Mouse (Mus musculus) gastrocnemius, adult 8-10 months (tissue): Measurements from ENCODE around the gene Zfp978. TPM values are rescaled to one million over a fixed set of nuclear protein-coding genes. Genes with fewer than 3 reads are reported as not detected.
"Not testable (repeated sequence)": the region's sequence is repeated elsewhere in the genome, so short reads cannot be mapped to it uniquely, and the experiment has no call there.

Experiments
- DNase-seq, 2 experiments: peaks; one replicate each; pipeline ENCODE4 v3.0.0; 2022; ENCODE audit warnings: low spot score in 2 of 2
- total RNA-seq, 4 experiments: library from RNA; stranded (reverse); gene quantifications; 2 replicates each; pipeline ENCODE4 v1.2.4; 2022

The Zfp978 gene
- total RNA-seq = not detected

DNA sequence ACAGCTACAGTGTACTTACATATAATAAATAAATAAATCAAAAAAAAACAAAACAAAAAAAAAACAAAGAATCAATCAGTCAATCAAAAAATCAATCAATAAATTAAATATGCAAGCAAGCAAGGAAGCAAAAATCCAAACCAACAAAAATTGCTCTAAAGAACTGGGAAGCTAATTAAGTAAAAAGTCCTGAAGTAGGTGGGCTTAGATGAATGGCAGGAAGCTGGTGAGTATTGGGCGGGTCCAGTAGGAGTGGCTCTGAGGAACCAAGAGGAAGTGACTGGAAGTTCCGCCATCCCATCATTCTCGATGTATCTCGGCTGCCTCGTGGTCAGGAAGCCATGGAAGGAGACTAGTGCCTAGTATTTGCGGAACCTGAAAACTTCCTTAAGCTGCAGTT is at the start of gene Zfp978:
Gene Zfp978 (plus strand): TSS at position 301 of the 400 bp plus-strand sequence.
- not testable (repeated sequence) for DNase-seq

DNA sequence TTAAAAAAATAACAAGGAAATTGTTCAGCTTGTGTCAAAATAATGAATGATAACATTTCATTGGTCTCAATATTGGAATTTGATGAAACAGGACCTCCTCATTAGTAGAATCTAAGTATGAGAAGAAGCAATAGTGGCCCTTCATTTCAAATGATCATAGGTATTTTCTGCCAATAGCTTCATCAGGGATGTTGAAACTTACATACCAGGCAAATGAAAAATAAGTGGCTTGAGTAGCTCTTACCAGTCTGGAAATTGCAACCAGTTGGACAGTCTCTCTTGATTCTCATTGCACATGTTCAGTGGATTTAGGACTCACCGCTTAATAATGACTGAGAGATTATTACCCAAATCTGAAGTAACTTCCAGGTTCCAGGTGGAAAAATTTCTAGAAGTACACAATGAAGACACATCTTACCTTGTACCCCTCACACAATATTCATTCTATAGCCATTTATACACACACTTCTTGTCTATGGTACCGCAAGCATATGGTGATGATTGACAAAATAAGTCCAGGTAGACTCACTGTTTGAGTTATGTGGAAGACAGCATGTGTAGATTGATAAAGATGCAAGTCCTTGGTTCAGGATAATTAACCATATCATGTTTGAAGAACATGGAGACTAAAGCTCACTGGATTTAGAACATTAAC is 25.9 kb upstream of the Zfp978 start:
- not testable (repeated sequence) for DNase-seq

DNA sequence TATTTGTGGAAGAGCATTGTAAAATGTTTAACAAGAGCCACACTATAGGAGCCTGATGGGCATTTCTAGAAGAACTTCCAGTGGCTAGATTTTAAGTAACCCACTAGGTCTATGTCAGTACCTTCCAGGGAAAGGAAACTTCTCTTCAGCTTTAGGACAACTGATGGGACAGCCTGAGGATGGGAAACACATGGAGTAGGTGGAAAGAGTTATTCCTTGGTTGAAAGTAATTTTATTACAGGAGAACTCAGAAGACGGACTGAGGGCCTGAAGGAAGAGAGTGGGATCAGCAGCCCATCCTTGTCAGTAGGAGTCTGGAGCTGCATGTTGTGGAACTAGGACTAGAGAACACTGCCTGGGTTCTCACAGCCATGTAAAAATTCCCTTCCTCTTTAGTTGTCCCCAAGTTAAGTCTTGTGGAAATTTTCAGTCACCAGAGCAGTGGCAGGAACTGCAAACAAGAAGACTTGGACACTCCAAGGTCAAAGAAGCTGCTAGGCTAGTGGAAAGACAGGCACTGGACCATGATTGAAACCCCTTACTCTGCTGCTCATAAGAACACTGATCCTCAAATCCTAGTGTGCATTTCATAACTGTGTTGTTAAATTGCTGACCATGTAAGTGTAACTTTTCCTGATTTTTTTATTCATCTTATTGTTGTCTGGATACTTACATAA is 25.3 kb upstream of the Zfp978 start:
- not testable (repeated sequence) for DNase-seq

GRCm38 (mm10) chr4:147336368-147337195 is 24.5 kb upstream of the Zfp978 start:
- DNase-seq = peak in 1 of 2 experiments; percentile 36

GRCm38 (mm10) chr4:147337520-147337919 is 23.6 kb upstream of the Zfp978 start:
- not testable (repeated sequence) for DNase-seq

DNA sequence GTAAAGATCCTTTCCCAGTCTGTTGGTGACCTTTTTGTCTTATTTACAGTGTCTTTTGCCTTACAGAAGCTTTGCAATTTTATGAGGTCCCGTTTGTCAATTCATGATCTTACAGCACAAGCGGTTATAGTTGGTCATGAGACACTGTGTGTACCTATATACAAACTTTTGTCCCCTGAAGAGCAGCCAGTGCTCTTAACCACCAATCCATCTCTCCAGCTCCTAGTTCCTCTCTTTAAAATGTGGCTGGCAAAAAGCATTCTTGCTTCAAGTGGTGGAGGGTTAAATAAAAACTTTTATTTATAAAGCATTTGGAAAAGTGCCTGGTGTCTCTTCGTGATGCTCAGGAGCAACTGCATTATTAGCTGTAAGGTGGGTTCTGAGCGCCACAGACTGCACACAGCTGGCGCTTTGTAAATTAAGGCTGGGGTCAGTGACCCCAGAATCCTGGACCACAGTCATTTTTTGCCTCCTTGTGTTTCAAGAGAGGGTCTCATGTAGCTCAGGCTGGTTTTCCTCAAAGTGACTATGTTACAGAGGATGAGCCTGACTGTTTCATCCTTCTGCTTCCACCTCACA is 23.0 kb upstream of the Zfp978 start:
- peak in 1 of 2 experiments; percentile 3 for DNase-seq

GRCm38 (mm10) chr4:147338706-147339105 is 22.4 kb upstream of the Zfp978 start:
- DNase-seq = not testable (repeated sequence)

DNA sequence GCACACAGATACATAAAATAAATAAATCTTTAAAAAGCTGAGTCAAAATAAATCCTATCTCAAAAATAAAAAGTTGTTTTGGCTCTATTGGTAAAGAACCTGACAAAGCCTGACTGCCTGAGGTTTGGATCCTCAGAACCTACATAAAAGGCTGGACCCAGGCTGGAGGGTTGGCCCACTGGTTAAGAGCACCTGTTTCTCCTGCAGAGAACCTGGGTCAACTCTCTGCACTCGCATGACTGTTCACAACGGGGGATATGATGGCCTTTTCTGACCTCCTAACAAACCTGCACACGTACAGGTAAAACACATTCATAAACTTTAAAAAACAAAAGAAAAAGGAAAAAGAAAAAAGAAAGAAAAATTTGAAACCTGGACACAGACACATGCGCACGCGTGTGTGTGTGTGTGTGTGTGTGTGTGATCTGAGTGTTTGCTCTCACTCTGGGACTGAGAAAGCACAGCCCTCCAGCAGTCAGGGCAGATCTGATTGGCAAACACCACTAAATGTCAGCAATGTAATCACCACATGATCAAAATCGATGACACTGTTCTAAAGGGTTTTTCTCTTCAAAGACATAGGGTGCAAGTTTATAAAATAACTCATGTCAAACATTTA is 21.4 kb upstream of the Zfp978 start:
- peak; percentile 18 to 39 for DNase-seq

DNA sequence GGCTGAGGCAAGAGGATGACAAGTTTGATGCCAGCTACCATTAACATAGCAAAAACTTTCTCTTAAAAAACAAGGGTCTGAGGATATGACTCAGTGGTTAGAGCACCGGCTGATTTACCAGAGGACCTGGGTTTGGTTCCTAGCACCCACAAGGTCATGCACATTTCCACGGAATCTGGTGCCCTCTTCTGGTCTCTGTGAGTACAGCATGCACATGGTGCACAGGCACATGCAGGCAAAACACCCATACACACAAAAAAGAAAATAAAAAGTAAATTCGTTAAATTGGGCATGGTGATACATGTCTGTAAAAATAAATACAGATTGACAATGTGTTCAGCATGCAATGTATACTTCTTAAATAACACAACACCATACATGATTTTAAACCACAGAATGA is 20.9 kb upstream of the Zfp978 start:
- peak in 1 of 2 experiments; percentile 3 for DNase-seq

GRCm38 (mm10) chr4:147340876-147341275 is 20.2 kb upstream of the Zfp978 start:
- DNase-seq = not testable (repeated sequence)

DNA sequence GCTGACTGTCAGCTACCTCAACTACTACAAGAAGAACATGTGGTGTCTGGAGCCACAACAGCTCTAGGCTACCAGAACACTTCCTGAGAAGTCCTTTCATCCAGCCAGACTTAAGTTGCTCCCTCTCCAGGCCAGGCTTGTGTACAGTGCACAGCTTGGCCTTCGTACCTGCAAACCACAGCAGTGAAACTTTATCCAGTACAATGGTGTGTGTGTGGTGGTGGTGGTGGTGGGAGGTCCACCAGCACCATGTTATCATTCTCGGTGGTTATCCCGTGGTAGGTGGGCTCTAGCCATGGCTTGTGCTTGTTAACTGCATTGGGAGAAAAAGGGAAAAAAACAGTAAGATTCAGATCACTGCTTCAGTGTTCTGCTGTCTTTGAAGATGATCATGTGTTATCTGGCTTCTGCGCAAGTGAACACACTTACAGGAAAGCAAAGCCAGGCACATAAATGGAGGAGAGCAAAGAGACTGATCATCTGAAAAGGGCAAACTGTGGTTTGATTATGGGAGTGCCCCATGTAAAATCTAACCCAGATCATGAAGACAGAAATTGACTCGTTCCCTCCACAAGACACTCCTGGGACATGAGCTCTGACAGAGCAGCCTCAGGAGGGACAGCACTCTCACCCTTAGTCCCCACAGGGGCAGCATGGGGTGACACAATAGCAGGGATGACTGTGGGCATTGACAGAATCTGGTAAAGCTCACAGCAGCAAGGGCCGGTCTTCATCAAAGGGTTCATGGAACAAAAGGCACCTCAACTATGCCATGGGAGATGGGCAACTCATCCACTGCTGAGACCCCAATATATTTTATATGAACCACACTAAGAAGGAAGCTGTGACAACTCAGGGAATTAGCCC is 17.8 kb upstream of the Zfp978 start:
- peak; percentile 21 to 23 for DNase-seq

DNA sequence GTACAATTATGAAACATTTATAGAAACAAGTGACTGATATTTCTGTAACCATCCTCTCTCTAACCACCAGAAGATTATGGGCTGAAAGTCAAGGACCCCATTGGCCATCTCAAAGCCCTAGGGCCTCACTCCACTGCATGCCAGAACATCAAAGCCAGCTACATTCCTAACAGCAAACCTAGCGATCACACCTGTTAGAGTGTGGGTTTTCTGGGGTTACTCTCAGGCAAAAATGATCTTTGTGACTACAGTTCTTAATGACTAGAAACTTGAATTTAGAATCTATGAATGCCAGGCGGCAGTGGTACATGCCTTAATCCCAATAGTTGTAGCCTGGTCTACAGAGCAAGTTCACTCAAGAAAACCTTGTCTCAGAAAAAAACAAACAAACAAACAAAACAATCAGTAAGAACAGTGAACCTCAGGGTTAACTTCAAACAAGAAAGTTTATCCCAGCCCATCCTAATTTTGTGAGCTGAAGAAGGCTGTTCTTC is 16.0 kb upstream of the Zfp978 start:
- peak in 1 of 2 experiments; percentile 3 for DNase-seq

DNA sequence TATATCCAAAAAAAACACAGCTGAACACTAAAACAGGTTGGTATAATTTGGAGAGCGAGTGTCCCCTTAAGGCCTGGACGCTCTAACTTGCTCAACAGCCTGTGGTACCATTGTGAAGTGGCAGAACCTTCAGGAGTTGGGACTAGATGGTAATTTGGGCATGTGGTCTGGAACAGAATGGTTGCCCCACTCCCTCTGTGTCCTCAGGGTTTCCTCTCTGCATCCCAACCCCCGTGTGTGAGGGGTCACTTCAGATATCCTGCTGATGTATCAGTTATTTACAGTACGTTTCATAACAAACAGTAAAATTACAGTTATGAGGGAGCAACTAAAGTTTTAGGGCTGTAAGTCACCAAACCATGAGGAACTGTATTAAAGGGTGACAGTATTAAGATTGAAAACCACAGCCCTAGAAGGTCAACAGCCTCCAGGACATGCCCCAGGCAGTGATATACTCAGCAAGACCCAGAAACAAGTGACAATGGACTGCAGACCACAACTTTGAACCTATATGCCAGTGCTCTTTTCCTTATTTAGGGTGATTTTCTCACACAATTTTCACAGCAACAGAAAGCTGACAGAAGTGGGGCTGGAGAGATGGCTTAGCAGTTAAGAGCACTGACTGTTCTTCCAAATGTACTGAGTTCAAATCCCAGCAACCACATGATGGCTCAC is 14.6 kb upstream of the Zfp978 start:
- peak in 1 of 2 experiments; percentile 2 for DNase-seq

- DNase-seq = not testable (repeated sequence)
Measured at GRCm38 (mm10) chr4:147347300-147347699, 13.8 kb upstream of the Zfp978 start.

DNA sequence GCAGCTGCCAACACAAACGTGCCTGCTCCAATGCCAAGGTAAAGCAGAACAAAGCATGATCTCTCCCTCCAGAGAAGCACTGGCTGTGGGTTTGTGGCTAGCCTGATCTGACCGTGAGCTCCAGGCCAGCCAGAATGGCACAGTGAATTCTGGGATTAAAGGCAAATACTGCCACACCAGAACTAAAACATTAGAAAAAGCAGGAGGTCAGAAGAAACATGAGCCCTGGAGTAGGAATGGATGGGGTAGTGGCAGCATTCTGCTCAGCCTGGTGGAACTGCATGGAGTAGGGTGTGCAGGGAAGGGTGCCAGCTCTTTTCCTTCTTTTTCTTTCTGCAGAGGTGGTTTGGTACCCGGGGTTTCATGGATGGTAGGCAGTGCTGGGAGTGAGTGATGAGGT is 13.2 kb upstream of the Zfp978 start:
- DNase-seq = peak in 1 of 2 experiments; percentile 3

- not testable (repeated sequence) for DNase-seq
Measured at GRCm38 (mm10) chr4:147348401-147348800, 12.7 kb upstream of the Zfp978 start.

DNA sequence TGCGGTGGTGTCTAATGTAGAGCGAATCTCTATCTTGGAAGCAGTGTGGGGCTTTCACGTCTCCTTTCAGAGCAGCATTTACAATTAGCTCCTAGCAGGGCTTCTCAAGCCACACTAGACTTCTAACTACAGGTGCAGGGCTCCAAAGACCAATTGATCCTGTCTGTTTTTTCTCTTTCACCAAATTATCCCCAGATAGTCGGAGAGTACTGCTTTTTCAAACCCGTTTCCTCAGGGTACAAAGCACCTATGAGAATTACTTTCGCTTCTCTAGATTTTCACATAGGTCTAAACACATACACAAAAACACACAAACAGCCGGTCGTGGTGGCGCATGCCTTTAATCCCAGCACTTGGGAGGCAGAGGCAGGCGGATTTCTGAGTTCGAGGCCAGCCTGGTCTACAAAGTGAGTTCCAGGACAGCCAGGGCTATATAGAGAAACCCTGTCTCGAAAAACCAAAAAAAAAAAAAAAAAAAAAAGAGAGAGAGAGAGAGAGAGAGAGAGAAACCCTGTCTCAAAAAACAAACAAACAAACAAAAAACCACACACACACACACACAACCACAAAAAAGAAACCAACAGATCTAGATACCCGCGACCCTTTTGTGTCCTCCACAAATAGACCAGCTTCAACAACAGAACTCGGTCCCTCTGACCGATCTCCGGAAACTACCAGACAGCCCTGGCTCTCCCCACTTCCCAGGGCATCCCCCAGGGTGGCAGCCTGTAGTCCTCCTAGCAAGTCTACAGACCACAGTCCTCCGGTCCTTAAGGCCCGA is 12.0 kb upstream of the Zfp978 start:
- DNase-seq = peak; percentile 3 to 17

DNA sequence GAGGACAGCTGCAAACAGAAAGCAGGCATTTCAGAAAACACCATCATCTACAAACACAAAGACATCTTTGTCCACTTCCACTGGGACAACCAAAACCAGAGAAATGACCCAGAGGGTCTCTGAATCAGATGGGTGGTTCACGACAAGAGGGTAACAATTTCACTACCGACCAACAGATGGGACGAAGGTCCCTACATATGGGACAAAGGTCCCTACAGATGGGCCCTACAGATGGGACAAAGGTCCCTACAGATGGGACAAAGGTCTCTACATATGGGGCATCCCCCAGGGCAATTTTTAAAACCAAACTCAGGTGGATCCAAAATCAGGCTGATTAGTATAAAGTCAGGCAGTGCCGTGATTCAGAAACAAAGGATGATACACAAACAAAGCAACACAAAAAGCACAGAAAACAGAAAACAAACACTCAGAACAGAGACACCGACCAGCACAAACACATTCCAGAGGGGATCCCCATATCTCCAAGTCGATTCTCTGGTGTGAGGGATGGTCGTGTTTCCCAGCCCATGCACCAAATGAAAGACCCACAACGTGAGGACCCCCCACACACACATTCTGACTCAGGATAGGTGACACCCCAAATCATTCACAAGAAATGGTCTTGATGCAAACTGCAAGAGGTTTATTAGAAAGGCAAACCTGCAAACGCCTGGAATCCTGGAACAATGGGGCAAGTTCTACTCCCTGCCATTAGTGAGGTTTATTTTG is 11.3 kb upstream of the Zfp978 start:
- peak in 1 of 2 experiments; percentile 22 for DNase-seq
